Mouse (Mus musculus) liver, embryonic 11.5 days (tissue): ENCODE measurements around the gene Afg1l. TPM values are rescaled to one million over a fixed set of nuclear protein-coding genes. Genes with fewer than 3 reads are reported as not detected.

Experiments used
- ATAC-seq: fragments of 200-750 bp; cut with Nextera tagmentation; replicated peaks from 2 replicates; pipeline ENCODE4 v1.8.0; 2017; ENCODE audit warnings: moderate number of reproducible peaks, mild to moderate bottlenecking, moderate TSS enrichment, moderate library complexity; ENCODE audit not compliant: low FRiP score
- DNase-seq: peaks from one replicate; pipeline ENCODE4 v3.0.0-alpha.2; 2017; ENCODE audit warnings: low spot score
- H3K27ac ChIP-seq: fragments of 300-500 bp; sonication (generic); 2 replicates; pipeline ENCODE4 v1.5.1; 2014; ENCODE audit warnings: mild to moderate bottlenecking, low read depth, low read length, control low read depth
- H3K27me3 ChIP-seq: fragments of 300-500 bp; sonication (generic); replicated peaks from 2 replicates; pipeline ENCODE4 v1.6.1; 2014; ENCODE audit warnings: low read length, mixed read lengths; ENCODE audit not compliant: control insufficient read depth, insufficient read depth
- H3K36me3 ChIP-seq: fragments of 300-500 bp; sonication (generic); 2 replicates; pipeline ENCODE4 v1.6.1; 2014; ENCODE audit warnings: mild to moderate bottlenecking, low read length, moderate library complexity, mixed read lengths; ENCODE audit not compliant: control insufficient read depth, insufficient read depth
- H3K4me1 ChIP-seq: fragments of 300-500 bp; sonication (generic); replicated peaks from 2 replicates; pipeline ENCODE4 v1.6.1; 2014; ENCODE audit warnings: low read length, mixed read lengths; ENCODE audit not compliant: control insufficient read depth, insufficient read depth
- H3K4me2 ChIP-seq: fragments of 300-500 bp; sonication (generic); 2 replicates; pipeline ENCODE4 v1.6.1; 2014; ENCODE audit warnings: mild to moderate bottlenecking, control low read depth, moderate library complexity
- H3K4me3 ChIP-seq: fragments of 300-500 bp; sonication (generic); 2 replicates; pipeline ENCODE4 v1.5.1; 2014; ENCODE audit warnings: low read depth, low read length, control low read depth
- H3K9ac ChIP-seq: fragments of 300-500 bp; sonication (generic); 2 replicates; pipeline ENCODE4 v1.6.1; 2014; ENCODE audit warnings: low read depth, low read length, control low read depth
- H3K9me3 ChIP-seq: fragments of 300-500 bp; sonication (generic); 2 replicates; pipeline ENCODE4 v1.6.1; 2016; ENCODE audit warnings: low read length, inconsistent platforms, mixed read lengths; ENCODE audit not compliant: control insufficient read depth
- WGBS: fragments of 180-500 bp; shearing (Covaris S2); extraction: QIAGEN DNeasy Blood & Tissue Kit; methylation state at CpG from one replicate; pipeline ENCODE4 v1.1.7; 2014; 5-methylcytosine and 5-hydroxymethylcytosine counted together
- polyA plus RNA-seq: library from polyadenylated mRNA; unstranded; fragments of >200 nt; fragmentation: Nextera tagmentation; extraction: Ambion mirVana; gene quantifications from 2 replicates; pipeline ENCODE4 v1.2.1, GENCODE M21; 2014

The Afg1l gene
- polyA plus RNA-seq, 1 experiment from 2014 or later, result 5.0 TPM

GRCm38 (mm10) chr10:42491158-42491557 lies 12.8 kb upstream of the Afg1l start:
- Histone ChIP-seq H3K4me2 (no peak overlapping the region), H3K4me1 (peaks cover 12% of the 10 kb centered on the region; the same call in 1 of the 2 replicates), H3K9me3 (no peaks in the 10 kb centered on the region), H3K9ac (no peak overlapping the region), H3K4me3 (no peak overlapping the region), H3K27ac (no peak overlapping the region), H3K27me3 (no peaks in the 10 kb centered on the region), H3K36me3 (no peaks in the 10 kb centered on the region)
- ATAC-seq (no peak), DNase-seq (no peak)
- 15% methylated on average over 1 of the region's 1 CpGs for WGBS

GRCm38 (mm10) chr10:42488606-42489296 lies 10.4 kb upstream of the Afg1l start:
- Histone ChIP-seq H3K36me3 (no peaks in the 10 kb centered on the region), H3K4me3 (no peak overlapping the region), H3K9me3 (no peaks in the 10 kb centered on the region), H3K4me2 (no peak overlapping the region), H3K9ac (no peak overlapping the region), H3K27me3 (no peaks in the 10 kb centered on the region), H3K4me1 (peaks cover 12% of the 10 kb centered on the region; the same call in 1 of the 2 replicates), H3K27ac (no peak overlapping the region)
- DNase-seq (no peak), ATAC-seq (0 out of 2 replicates have a peak, but pooled peaks have one; percentile 53)
- 39% methylated on average over 8 of the region's 8 CpGs for WGBS

GRCm38 (mm10) chr10:42480719-42481118 lies 2.4 kb upstream of the Afg1l start:
- Histone ChIP-seq H3K4me1 (peaks cover 32% of the 10 kb centered on the region), H3K27ac (no peak overlapping the region), H3K9ac (no peak overlapping the region), H3K4me2 (no peak overlapping the region), H3K36me3 (no peaks in the 10 kb centered on the region), H3K9me3 (no peaks in the 10 kb centered on the region), H3K27me3 (no peaks in the 10 kb centered on the region), H3K4me3 (no peak overlapping the region)
- 62% methylated on average over 4 of the region's 4 CpGs for WGBS
- ATAC-seq, result peak; percentile 62
- no peak for DNase-seq

GRCm38 (mm10) chr10:42477550-42478340 lies 620 bp downstream of the Afg1l start:
- H3K9me3 ChIP-seq, result no peaks in the 10 kb centered on the region
- no peaks in the 10 kb centered on the region for H3K27me3 ChIP-seq
- no peak for DNase-seq
- H3K27ac ChIP-seq, result peak overlapping the region; percentile 98
- ATAC-seq, result peak; percentile 32
- WGBS, result 9% methylated on average over 25 of the region's 25 CpGs
- peak overlapping the region; percentile 94 for H3K9ac ChIP-seq
- H3K4me3 ChIP-seq, result peak overlapping the region; percentile 84
- H3K4me1 ChIP-seq, result peaks cover 32% of the 10 kb centered on the region
- no peaks in the 10 kb centered on the region for H3K36me3 ChIP-seq
- H3K4me2 ChIP-seq, result peak overlapping the region; percentile 88

GRCm38 (mm10) chr10:42476774-42477475 lies 1.4 kb downstream of the Afg1l start:
- whole genome bisulfite sequencing, result 87% methylated on average over 10 of the region's 10 CpGs
- no peak overlapping the region for H3K9ac ChIP-seq
- H3K27me3 ChIP-seq, result no peaks in the 10 kb centered on the region
- peaks cover 32% of the 10 kb centered on the region for H3K4me1 ChIP-seq
- no peak for ATAC-seq
- DNase-seq, result no peak
- H3K36me3 ChIP-seq, result 0 out of 2 replicates have a peak, but pooled peaks cover 2% of the 10 kb centered on the region
- no peak overlapping the region for H3K27ac ChIP-seq
- H3K9me3 ChIP-seq, result no peaks in the 10 kb centered on the region
- H3K4me3 ChIP-seq, result no peak overlapping the region
- H3K4me2 ChIP-seq, result peak overlapping the region; percentile 88

GRCm38 (mm10) chr10:42474946-42475514 lies 3.3 kb downstream of the Afg1l start:
- no peak for ATAC-seq
- Histone ChIP-seq H3K36me3 (peaks cover 8% of the 10 kb centered on the region; the same call in 1 of the 2 replicates), H3K27me3 (no peaks in the 10 kb centered on the region), H3K4me1 (peaks cover 22% of the 10 kb centered on the region), H3K27ac (no peak overlapping the region), H3K9me3 (no peaks in the 10 kb centered on the region), H3K9ac (no peak overlapping the region), H3K4me2 (no peak overlapping the region), H3K4me3 (no peak overlapping the region)
- WGBS, result 76% methylated on average over 6 of the region's 6 CpGs
- no peak for DNase-seq

GRCm38 (mm10) chr10:42464805-42465204 lies 13.6 kb downstream of the Afg1l start:
- H3K4me1 ChIP-seq, result peaks cover 8% of the 10 kb centered on the region
- no peak overlapping the region for H3K4me3 ChIP-seq
- no peaks in the 10 kb centered on the region; the same call in 1 of the 2 replicates for H3K36me3 ChIP-seq
- H3K27me3 ChIP-seq, result no peaks in the 10 kb centered on the region
- no peak overlapping the region for H3K27ac ChIP-seq
- no peak for ATAC-seq
- no peaks in the 10 kb centered on the region for H3K9me3 ChIP-seq
- WGBS, result 68% methylated on average over 14 of the region's 14 CpGs
- H3K4me2 ChIP-seq, result no peak overlapping the region
- no peak for DNase-seq
- H3K9ac ChIP-seq, result no peak overlapping the region

GRCm38 (mm10) chr10:42464224-42464623 lies 14.1 kb downstream of the Afg1l start:
- H3K4me3 ChIP-seq, result no peak overlapping the region
- peaks cover 8% of the 10 kb centered on the region for H3K4me1 ChIP-seq
- no peak overlapping the region for H3K9ac ChIP-seq
- no peaks in the 10 kb centered on the region for H3K27me3 ChIP-seq
- H3K36me3 ChIP-seq, result no peaks in the 10 kb centered on the region; the same call in 1 of the 2 replicates
- peaks cover 2% of the 10 kb centered on the region for H3K9me3 ChIP-seq
- DNase-seq (no peak), ATAC-seq (no peak; the same call in 1 of the 2 replicates)
- no peak overlapping the region for H3K4me2 ChIP-seq
- H3K27ac ChIP-seq, result no peak overlapping the region
- 40% methylated on average over 5 of the region's 5 CpGs for WGBS
